Comparison of ENCODE assay signal across 8 mouse cellular contexts in the genomic region with DNA sequence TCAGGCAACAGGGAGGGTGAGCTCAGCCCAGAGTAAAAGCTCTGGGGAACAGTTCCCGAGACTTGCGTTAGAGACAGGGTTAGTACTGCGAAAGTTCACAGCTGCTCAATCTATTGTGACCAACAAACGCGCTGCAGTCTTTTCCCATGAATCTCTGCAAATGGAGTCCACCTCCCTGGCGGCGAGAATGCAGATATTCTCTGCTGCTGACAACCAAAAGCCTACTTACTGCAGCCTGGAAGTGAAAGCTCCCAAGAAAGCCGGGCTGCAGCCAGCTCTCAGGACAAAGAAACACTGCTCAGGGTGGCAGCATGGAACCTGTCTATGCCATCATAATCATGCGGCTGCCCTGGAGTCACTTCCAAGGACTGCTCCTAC. TPM values are rescaled to one million over a fixed set of nuclear protein-coding genes. Genes with fewer than 3 reads are reported as not detected.
DNase-seq lines count a peak whose midpoint lies in the region; ATAC-seq and TF ChIP-seq lines count a peak whose summit lies in the region.

No protein-coding gene starts in this region.

- H3K27ac ChIP-seq in MEL (ENCODE audit: control insufficient read depth, low read depth, low read length): no peak overlapping the region
- H3K27ac ChIP-seq in forebrain, postnatal 0 days (ENCODE audit: low read depth, low read length): peak overlapping the region; percentile 91
- peak overlapping the region; percentile 86 for H3K27ac ChIP-seq in hindbrain, embryonic 14.5 days

- peak; percentile 57 for ATAC-seq in forebrain, postnatal 0 days
- peak; percentile 31 for ATAC-seq in hindbrain, embryonic 14.5 days (ENCODE audit: low FRiP score)

- no peak for DNase-seq in MEL (ENCODE audit: low read depth, low spot score)
- DNase-seq in cerebellum, adult 11-12 months: peak; percentile 39
- DNase-seq in forebrain, postnatal 0 days: peak; percentile 70
- peak; percentile 61 for DNase-seq in hindbrain, embryonic 14.5 days (ENCODE audit: low spot score)
- DNase-seq in left cerebral cortex, adult 11 months (ENCODE audit: low spot score): peak; percentile 9
- DNase-seq in lung, postnatal 14 days: peak; percentile 27
- DNase-seq in right cerebral cortex, postnatal 10 days (ENCODE audit: low spot score in 2 of 2): peak; percentile 49 to 51
- no peak for DNase-seq in ovary, postnatal 36 days (ENCODE audit: low spot score)

- no peak for TF ChIP-seq EP300 in MEL (IDR thresholded peaks at IDR 0.05; ENCODE audit: low read depth in 1 of 2, low read length in 2 of 2)

- peak overlapping the region; percentile 70 for H3K4me2 ChIP-seq in forebrain, postnatal 0 days (ENCODE audit: low read depth)
- peak overlapping the region; percentile 63 for H3K4me2 ChIP-seq in hindbrain, embryonic 14.5 days (replicated peaks)

- TF ChIP-seq RAD21 in MEL (IDR thresholded peaks at IDR 0.05; ENCODE audit: low read depth, low read length): no peak

- H3K9me3 ChIP-seq in MEL (replicated peaks; ENCODE audit: insufficient read depth, low read length): no peaks in the 10 kb centered on the region
- H3K9me3 ChIP-seq in forebrain, postnatal 0 days (ENCODE audit: low read length): no peaks in the 10 kb centered on the region
- no peaks in the 10 kb centered on the region for H3K9me3 ChIP-seq in hindbrain, embryonic 14.5 days (ENCODE audit: control insufficient read depth, low read length)

- 27% methylated on average over 9 of the region's 9 CpGs for WGBS in forebrain, postnatal 0 days
- WGBS in hindbrain, embryonic 14.5 days: 21% methylated on average over 9 of the region's 9 CpGs

- H3K79me2 ChIP-seq in MEL (ENCODE audit: control insufficient read depth, insufficient read depth, low read length, poor library complexity): no peaks in the 10 kb centered on the region; the same call in 1 of the 2 replicates

- peak overlapping the region; percentile 60 to 95; a peak in 3 of 4 replicates for H3K4me3 ChIP-seq in MEL (ENCODE audit: control insufficient read depth in 1 of 2, insufficient read depth in 1 of 2, low read depth in 2 of 2, low read length in 2 of 2)
- H3K4me3 ChIP-seq in forebrain, postnatal 0 days (ENCODE audit: low read depth, low read length): peak overlapping the region; percentile 50
- peak overlapping the region; percentile 43 for H3K4me3 ChIP-seq in hindbrain, embryonic 14.5 days (replicated peaks; ENCODE audit: low read length)

- H3K36me3 ChIP-seq in MEL (ENCODE audit: control insufficient read depth in 1 of 2, insufficient read depth in 2 of 2, low read length in 2 of 2): peaks cover 0 to 4% of the 10 kb centered on the region in 2 experiments; a peak in 2 of 4 replicates
- H3K36me3 ChIP-seq in forebrain, postnatal 0 days (ENCODE audit: insufficient read depth): no peaks in the 10 kb centered on the region
- H3K36me3 ChIP-seq in hindbrain, embryonic 14.5 days (replicated peaks; ENCODE audit: control insufficient read depth, insufficient read depth): no peaks in the 10 kb centered on the region

- no peak for TF ChIP-seq CTCF in MEL (IDR thresholded peaks at IDR 0.05 in 2 of 3, conservative IDR thresholded peaks at IDR 0.05 in 1 of 3; ENCODE audit: control insufficient read depth in 1 of 3, insufficient read depth in 1 of 3, low read depth in 2 of 3, low read length in 3 of 3, poor library complexity in 1 of 3, severe bottlenecking in 1 of 3)
- TF ChIP-seq CTCF in forebrain, postnatal 0 days (IDR thresholded peaks at IDR 0.05; ENCODE audit: low read depth): peak; percentile 45

- peak overlapping the region; percentile 98 for H3K9ac ChIP-seq in MEL (ENCODE audit: control insufficient read depth, low read depth, low read length, poor library complexity, severe bottlenecking)
- peak overlapping the region; percentile 73 for H3K9ac ChIP-seq in forebrain, postnatal 0 days
- peak overlapping the region; percentile 61 for H3K9ac ChIP-seq in hindbrain, embryonic 14.5 days

- no peaks in the 10 kb centered on the region for H3K27me3 ChIP-seq in MEL (ENCODE audit: control insufficient read depth in 1 of 2, insufficient read depth in 2 of 2, low read length in 2 of 2)
- no peaks in the 10 kb centered on the region for H3K27me3 ChIP-seq in forebrain, postnatal 0 days (ENCODE audit: insufficient read depth, low read length)
- H3K27me3 ChIP-seq in hindbrain, embryonic 14.5 days (ENCODE audit: control insufficient read depth, insufficient read depth, low read length): no peaks in the 10 kb centered on the region

- H3K4me1 ChIP-seq in MEL (ENCODE audit: control insufficient read depth in 1 of 2, insufficient read depth in 2 of 2, low read length in 2 of 2): peaks cover 0 to 4% of the 10 kb centered on the region in 2 experiments; a peak in 1 of 4 replicates
- H3K4me1 ChIP-seq in forebrain, postnatal 0 days (ENCODE audit: insufficient read depth): no peaks in the 10 kb centered on the region
- peaks cover 14% of the 10 kb centered on the region; the same call in 1 of the 2 replicates for H3K4me1 ChIP-seq in hindbrain, embryonic 14.5 days (replicated peaks; ENCODE audit: control insufficient read depth, insufficient read depth, low read length)

- TF ChIP-seq POLR2A in MEL (IDR thresholded peaks at IDR 0.05; ENCODE audit: control insufficient read depth in 1 of 2, insufficient read depth in 1 of 2, low read depth in 1 of 2, low read length in 2 of 2, poor library complexity in 1 of 2): no peak

TF ChIP-seq in MEL, 35 proteins besides CTCF, POLR2A, EP300 and RAD21:
- no peak for TF ChIP-seq USF2 (IDR thresholded peaks at IDR 0.05; ENCODE audit: borderline replicate concordance in 1 of 2, insufficient read depth in 1 of 2, low read depth in 1 of 2, low read length in 2 of 2)
- no peak for TF ChIP-seq ELF1 (IDR thresholded peaks at IDR 0.05; ENCODE audit: low read depth, low read length)
- TF ChIP-seq UBTF (IDR thresholded peaks at IDR 0.05; ENCODE audit: borderline replicate concordance, insufficient read depth, low read depth, low read length): no peak
- TF ChIP-seq E2F4 (IDR thresholded peaks at IDR 0.05; ENCODE audit: borderline replicate concordance, low read depth, low read length): no peak
- no peak for TF ChIP-seq NELFE (IDR thresholded peaks at IDR 0.05; ENCODE audit: low read depth, low read length)
- TF ChIP-seq MAFK (IDR thresholded peaks at IDR 0.05; ENCODE audit: borderline replicate concordance, low read depth, low read length): no peak
- no peak for TF ChIP-seq CHD1 (IDR thresholded peaks at IDR 0.05; ENCODE audit: low read depth, low read length)
- TF ChIP-seq JUND (IDR thresholded peaks at IDR 0.05; ENCODE audit: low read depth, low read length): no peak
- no peak for TF ChIP-seq ETS1 (IDR thresholded peaks at IDR 0.05; ENCODE audit: low read depth, low read length)
- TF ChIP-seq MXI1 (IDR thresholded peaks at IDR 0.05; ENCODE audit: low read depth, low read length): no peak
- no peak for TF ChIP-seq ZNF384 (IDR thresholded peaks at IDR 0.05; ENCODE audit: low read depth, low read length)
- no peak for TF ChIP-seq BHLHE40 (IDR thresholded peaks at IDR 0.05; ENCODE audit: borderline replicate concordance, low read depth, low read length)
- TF ChIP-seq HCFC1 (IDR thresholded peaks at IDR 0.05; ENCODE audit: low read depth, low read length): no peak
- TF ChIP-seq SIN3A (IDR thresholded peaks at IDR 0.05; ENCODE audit: low read length): no peak
- TF ChIP-seq MYB (IDR thresholded peaks at IDR 0.05; ENCODE audit: low read depth, low read length): no peak
- no peak for TF ChIP-seq RCOR1 (IDR thresholded peaks at IDR 0.05; ENCODE audit: low read depth, low read length)
- TF ChIP-seq ZKSCAN1 (IDR thresholded peaks at IDR 0.05; ENCODE audit: low read depth, low read length): no peak
- TF ChIP-seq TAL1 (IDR thresholded peaks at IDR 0.05; ENCODE audit: low read length): no peak
- no peak for TF ChIP-seq MEF2A (IDR thresholded peaks at IDR 0.05; ENCODE audit: extremely low read depth, insufficient replicate concordance, low read depth, low read length, poor library complexity, severe bottlenecking)
- TF ChIP-seq CHD2 (IDR thresholded peaks at IDR 0.05; ENCODE audit: low read length): no peak
TF ChIP-seq in MEL: peak in this region for 0.

RNA-seq across cellular contexts. Expression of a gene that starts 0.6 kb away (rescaled TPM):
- total RNA-seq in MEL (2012; rRNA removed): 7.7 and 7.9 TPM in 2 replicates
- 10 to 100 TPM in 1 of 2 experiments, not detected in 1; 12.0 TPM for polyA plus RNA-seq in MEL (2012; ENCODE audit: insufficient read depth in 1 of 2, insufficient read length in 2 of 2, low read depth in 1 of 2, low replicate concordance in 2 of 2, missing spikeins in 1 of 2)
- total RNA-seq in forebrain, postnatal 0 days (2014; rRNA removed): 83.2 and 94.8 TPM in 2 replicates
- polyA plus RNA-seq in forebrain, postnatal 0 days (2015; fragmentation: Nextera tagmentation; extraction: Ambion mirVana): 45.6 and 61.1 TPM in 2 replicates
- polyA plus RNA-seq in hindbrain, embryonic 14.5 days (2014; fragmentation: Nextera tagmentation; extraction: Ambion mirVana): 66.7 and 77.7 TPM in 2 replicates

Comparison
In these comparisons a context has a peak if more than half of its experiments do, and no peak if none do; other contexts are left out.
1. DNase-seq: peak in cerebellum, adult 11-12 months (single experiment), forebrain, postnatal 0 days (single experiment), hindbrain, embryonic 14.5 days (single experiment), left cerebral cortex, adult 11 months (single experiment), lung, postnatal 14 days (single experiment) and right cerebral cortex, postnatal 10 days (2 of 2); none in MEL (single experiment) and ovary, postnatal 36 days (single experiment).
2. Peak in every context shown above with its lines, with median percentiles within 50 percentile points of each other: H3K4me3 ChIP-seq and H3K9ac ChIP-seq.